Mouse (Mus musculus): ENCODE data around the gene Trim67. TPM values are rescaled to one million over a fixed set of nuclear protein-coding genes. Genes with fewer than 3 reads are reported as not detected.

Trim67 gene
- polyA plus RNA-seq, 2 experiments: 0.03 to 0.05 TPM

- 3% methylated on average over 32 of the region's 32 CpGs for WGBS (ENCODE audit: insufficient replicate concordance)
- DNase-seq (ENCODE audit: low read depth in 3 of 3, low spot score in 3 of 3) (no peak), ATAC-seq (ENCODE audit: insufficient read depth) (no peak)
- Histone ChIP-seq H3K4me3 (ENCODE audit: insufficient read depth in 1 of 2, low read depth in 2 of 2, low read length in 2 of 2) (peak overlapping the region; percentile 8 to 21), H3K36me3 (replicated peaks; ENCODE audit: control insufficient read depth, insufficient read depth, low read depth) (no peaks in the 10 kb centered on the region), H3K9me3 (ENCODE audit: control insufficient read depth, low read length) (no peaks in the 10 kb centered on the region), H3K4me1 (replicated peaks; ENCODE audit: control insufficient read depth in 2 of 2, insufficient read depth in 2 of 2, low read length in 1 of 2) (0 out of 4 replicates have a peak, but pooled peaks cover 0 to 3% of the 10 kb centered on the region in 2 experiments), H3K27ac (no peak overlapping the region), H3K4me2 (ENCODE audit: low read depth) (peak overlapping the region; percentile 25), H3K27me3 (ENCODE audit: control insufficient read depth, insufficient read depth, low read length) (peaks cover 56% of the 10 kb centered on the region), H3K9ac (replicated peaks) (no peak overlapping the region)
- TF ChIP-seq CTCF (IDR thresholded peaks at IDR 0.05; ENCODE audit: low read depth) (no peak), EP300 (IDR thresholded peaks at IDR 0.05; ENCODE audit: low read depth) (no peak)
These were observed 706 bp upstream of the Trim67 start for GRCm38 (mm10) chr8:124792186-124792585.

GRCm38 (mm10) chr8:124793172-124793651, 320 bp downstream of the Trim67 start:
- H3K4me3 ChIP-seq (ENCODE audit: insufficient read depth in 1 of 2, low read depth in 2 of 2, low read length in 2 of 2): peak overlapping the region in 1 of 2 experiments; percentile 9; a peak in 2 of 4 replicates
- 0 out of 4 replicates have a peak, but pooled peaks cover 0 to 3% of the 10 kb centered on the region in 2 experiments for H3K4me1 ChIP-seq (replicated peaks; ENCODE audit: control insufficient read depth in 2 of 2, insufficient read depth in 2 of 2, low read length in 1 of 2)
- peak overlapping the region; percentile 25 for H3K4me2 ChIP-seq (ENCODE audit: low read depth)
- H3K9ac ChIP-seq (replicated peaks): no peak overlapping the region
- no peak overlapping the region for H3K27ac ChIP-seq
- no peaks in the 10 kb centered on the region for H3K36me3 ChIP-seq (replicated peaks; ENCODE audit: control insufficient read depth, insufficient read depth, low read depth)
- peak; percentile 24 to 38 (median 37) for DNase-seq (ENCODE audit: low read depth in 3 of 3, low spot score in 3 of 3)
- TF ChIP-seq EP300 (IDR thresholded peaks at IDR 0.05; ENCODE audit: low read depth) (no peak), CTCF (IDR thresholded peaks at IDR 0.05; ENCODE audit: low read depth) (no peak)
- peaks cover 56% of the 10 kb centered on the region for H3K27me3 ChIP-seq (ENCODE audit: control insufficient read depth, insufficient read depth, low read length)
- H3K9me3 ChIP-seq (ENCODE audit: control insufficient read depth, low read length): no peaks in the 10 kb centered on the region
- WGBS (ENCODE audit: insufficient replicate concordance): under 1% methylated on average over 51 of the region's 51 CpGs
- peak; percentile 58; the same call in 1 of the 2 replicates for ATAC-seq (ENCODE audit: insufficient read depth)

- Histone ChIP-seq H3K4me1 (replicated peaks; ENCODE audit: control insufficient read depth in 2 of 2, insufficient read depth in 2 of 2, low read length in 1 of 2) (0 out of 4 replicates have a peak, but pooled peaks cover 0 to 3% of the 10 kb centered on the region in 2 experiments), H3K9me3 (ENCODE audit: control insufficient read depth, low read length) (no peaks in the 10 kb centered on the region), H3K36me3 (replicated peaks; ENCODE audit: control insufficient read depth, insufficient read depth, low read depth) (no peaks in the 10 kb centered on the region), H3K4me2 (ENCODE audit: low read depth) (peak overlapping the region; percentile 25; the same call in 1 of the 2 replicates), H3K4me3 (ENCODE audit: insufficient read depth in 1 of 2, low read depth in 2 of 2, low read length in 2 of 2) (0 out of 4 replicates have a peak overlapping the region, but pooled peaks of 1 of the 2 experiments have one; percentile 3), H3K27ac (no peak overlapping the region), H3K27me3 (ENCODE audit: control insufficient read depth, insufficient read depth, low read length) (peaks cover 56% of the 10 kb centered on the region), H3K9ac (replicated peaks) (no peak overlapping the region)
- 2% methylated on average over 81 of the region's 81 CpGs for WGBS (ENCODE audit: insufficient replicate concordance)
- TF ChIP-seq EP300 (IDR thresholded peaks at IDR 0.05; ENCODE audit: low read depth) (no peak), CTCF (IDR thresholded peaks at IDR 0.05; ENCODE audit: low read depth) (no peak)
- ATAC-seq (ENCODE audit: insufficient read depth) (no peak), DNase-seq (ENCODE audit: low read depth in 3 of 3, low spot score in 3 of 3) (no peak)
These were observed 981 bp downstream of the Trim67 start for GRCm38 (mm10) chr8:124793661-124794485.

GRCm38 (mm10) chr8:124794486-124794780, 1.5 kb downstream of the Trim67 start:
- Histone ChIP-seq H3K9me3 (ENCODE audit: control insufficient read depth, low read length) (no peaks in the 10 kb centered on the region), H3K4me2 (ENCODE audit: low read depth) (no peak overlapping the region; the same call in 1 of the 2 replicates), H3K4me1 (replicated peaks; ENCODE audit: control insufficient read depth in 2 of 2, insufficient read depth in 2 of 2, low read length in 1 of 2) (0 out of 4 replicates have a peak, but pooled peaks cover 0 to 3% of the 10 kb centered on the region in 2 experiments), H3K9ac (replicated peaks) (no peak overlapping the region), H3K36me3 (replicated peaks; ENCODE audit: control insufficient read depth, insufficient read depth, low read depth) (no peaks in the 10 kb centered on the region), H3K27me3 (ENCODE audit: control insufficient read depth, insufficient read depth, low read length) (peaks cover 56% of the 10 kb centered on the region), H3K4me3 (ENCODE audit: insufficient read depth in 1 of 2, low read depth in 2 of 2, low read length in 2 of 2) (no peak overlapping the region), H3K27ac (no peak overlapping the region)
- DNase-seq (ENCODE audit: low read depth in 3 of 3, low spot score in 3 of 3) (no peak), ATAC-seq (ENCODE audit: insufficient read depth) (no peak)
- under 1% methylated on average over 19 of the region's 25 CpGs for WGBS (ENCODE audit: insufficient replicate concordance)
- TF ChIP-seq CTCF (IDR thresholded peaks at IDR 0.05; ENCODE audit: low read depth): peak; percentile 39
- no peak for TF ChIP-seq EP300 (IDR thresholded peaks at IDR 0.05; ENCODE audit: low read depth)
